Mouse (Mus musculus) right cerebral cortex, postnatal 36 days (tissue): ENCODE measurements around the gene Brd7.

ENCODE experiments used
- DNase-seq, 2 experiments: peaks; one replicate each; pipeline ENCODE4 v3.0.0; 2022; ENCODE audit warnings: low spot score in 2 of 2, mixed read lengths in 1 of 2

Brd7 gene

GRCm38 (mm10) chr8:88309881-88310280 lies 52.1 kb downstream of the Brd7 start:
- no peak for DNase-seq

DNA sequence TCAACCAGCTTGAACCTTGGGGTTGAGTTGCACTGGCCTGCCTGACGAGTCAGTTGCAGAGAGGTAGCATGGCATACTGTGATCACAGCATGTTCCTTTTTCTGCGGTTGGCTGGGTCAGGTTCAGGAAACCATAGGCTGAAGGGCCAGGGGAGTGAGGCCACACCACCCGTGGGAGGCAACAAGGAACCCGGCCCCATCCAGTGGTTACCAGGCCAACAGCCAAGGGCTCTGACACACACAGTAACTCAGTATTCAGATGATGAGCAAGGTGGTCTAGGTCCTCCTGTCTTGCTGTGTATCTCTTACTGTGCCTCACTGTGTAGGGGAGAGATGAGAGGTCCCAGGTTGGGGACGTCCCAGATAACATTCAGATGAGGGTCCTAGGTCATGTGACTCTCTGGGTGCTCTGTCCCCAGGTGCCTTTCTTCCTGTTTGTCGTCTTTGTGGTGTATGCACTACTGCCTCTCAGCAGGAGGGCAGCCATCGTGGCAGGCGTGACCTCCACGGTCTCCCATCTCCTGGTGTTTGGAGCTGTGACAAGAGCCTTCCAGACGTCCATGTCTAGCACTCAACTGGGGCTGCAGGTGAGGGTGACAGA lies 52.6 kb downstream of the Brd7 start:
- DNase-seq, result no peak

DNA sequence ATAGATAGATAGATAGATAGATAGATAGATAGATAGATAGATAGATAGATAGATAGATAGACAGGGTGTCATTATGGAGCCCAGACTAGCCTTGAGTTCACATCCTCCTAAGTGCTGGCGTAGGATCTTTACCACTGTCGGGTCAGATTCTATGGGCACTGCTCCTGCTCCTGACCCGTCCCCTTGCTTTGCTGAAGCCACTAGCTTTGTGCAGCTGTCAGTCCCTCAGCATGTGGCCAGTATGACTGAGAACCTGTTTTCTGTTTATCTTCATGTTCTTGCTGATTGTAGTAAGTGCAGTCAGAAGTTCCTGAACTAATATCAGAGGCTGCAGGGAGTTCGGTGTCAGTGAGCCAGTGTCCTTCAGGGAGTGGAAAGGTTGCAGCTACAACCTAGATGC lies 54.3 kb downstream of the Brd7 start:
- DNase-seq, result no peak

DNA sequence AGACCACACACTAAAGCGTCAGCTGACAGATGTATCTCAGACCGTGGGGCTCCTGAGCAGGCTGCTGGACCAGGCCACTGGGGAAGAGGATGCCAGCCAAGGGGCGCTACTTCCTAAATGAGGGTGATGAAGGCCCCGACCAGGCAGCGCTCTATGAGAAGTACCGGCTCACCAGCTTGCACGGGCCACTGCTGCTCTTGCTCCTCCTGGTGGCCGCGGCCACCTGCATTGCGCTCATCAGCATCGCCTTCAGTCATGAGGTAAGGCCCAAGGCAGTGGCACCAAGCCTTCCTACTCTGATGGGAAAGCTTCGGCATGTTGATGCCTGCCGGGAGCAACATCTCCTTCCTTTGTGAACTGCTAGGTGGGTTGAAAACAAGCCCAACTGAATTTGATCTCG lies 55.5 kb downstream of the Brd7 start:
- no peak for DNase-seq

GRCm38 (mm10) chr8:88305814-88306213 lies 56.2 kb downstream of the Brd7 start:
- no peak for DNase-seq

DNA sequence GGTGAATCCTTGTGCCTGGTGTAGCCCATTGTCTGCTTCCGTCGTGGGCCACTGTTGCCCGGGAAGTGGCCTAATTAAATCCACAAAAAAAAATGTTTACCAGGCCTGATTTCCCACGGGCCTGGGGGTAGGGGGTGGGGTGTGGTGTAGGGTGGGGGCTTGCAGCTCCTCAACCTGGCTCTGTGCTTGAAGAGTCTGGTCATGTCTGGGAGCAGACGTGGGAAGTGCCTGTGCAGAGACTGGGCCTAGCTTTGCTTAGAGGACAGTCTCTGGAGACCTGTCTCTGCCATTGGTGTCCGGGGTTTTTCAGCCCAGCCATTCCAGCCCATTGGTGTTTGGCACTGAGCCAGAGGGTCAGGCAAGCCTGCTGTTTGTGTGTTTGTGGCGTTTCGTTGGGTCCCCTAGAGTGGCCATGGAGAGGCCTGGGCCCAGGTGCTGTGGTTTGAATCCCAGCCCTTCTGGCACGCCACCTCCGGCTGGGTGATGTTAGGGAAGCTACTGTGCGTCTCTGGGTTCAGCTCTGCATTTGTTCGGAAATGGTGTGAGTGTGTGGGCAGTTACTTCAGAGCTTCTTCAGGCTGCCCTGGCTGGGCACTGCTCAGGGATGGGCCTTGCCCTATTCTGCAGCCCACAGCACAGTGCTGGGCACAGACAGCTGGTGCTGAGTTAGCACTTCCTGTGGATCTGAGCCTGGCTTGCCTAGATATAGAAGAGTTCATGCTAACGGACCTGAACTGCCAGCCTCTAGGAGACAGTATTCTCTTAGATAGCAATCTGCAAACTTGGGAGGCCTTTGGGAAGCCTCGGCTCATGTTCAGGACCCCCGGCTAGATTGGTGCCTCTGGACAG lies 60.2 kb downstream of the Brd7 start:
- no peak for DNase-seq

DNA sequence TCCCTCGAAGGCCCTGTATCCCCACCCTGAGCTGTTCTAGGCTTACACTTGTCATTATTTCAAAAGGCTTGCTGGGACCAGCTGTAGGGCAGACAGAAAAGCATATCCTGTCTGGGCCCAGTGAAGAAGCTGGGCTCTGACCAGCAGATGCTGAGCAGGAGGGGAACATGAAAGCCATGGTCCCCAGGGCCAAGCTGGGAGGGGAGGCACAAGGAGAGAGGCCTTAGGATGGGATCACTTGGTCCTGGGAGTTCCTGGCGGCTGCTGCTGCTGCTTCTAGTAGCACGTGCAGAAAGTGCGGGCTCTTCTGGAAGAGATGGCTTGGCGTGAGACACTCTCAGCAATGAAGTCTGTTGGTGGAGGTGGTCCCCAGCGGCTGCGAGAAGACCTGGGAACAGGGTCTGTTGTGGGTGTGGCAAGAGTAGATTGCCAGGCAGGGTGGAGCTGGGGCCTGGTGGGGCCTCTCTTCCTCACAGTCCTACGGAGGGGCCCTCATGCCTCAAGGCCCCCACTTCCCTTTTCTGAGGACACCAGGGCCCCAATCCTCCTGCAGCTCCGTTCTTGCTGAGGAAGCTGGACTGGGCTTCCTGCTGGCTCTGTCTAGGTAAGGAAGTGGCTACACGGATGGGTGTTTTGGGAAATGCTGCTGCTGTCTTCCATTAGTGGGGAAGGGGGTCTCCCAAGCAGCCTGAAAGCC lies 61.9 kb downstream of the Brd7 start:
- DNase-seq, result no peak

GRCm38 (mm10) chr8:88298733-88299103 lies 63.3 kb downstream of the Brd7 start:
- DNase-seq, result no peak

GRCm38 (mm10) chr8:88297976-88298732 lies 63.8 kb downstream of the Brd7 start:
- no peak for DNase-seq

DNA sequence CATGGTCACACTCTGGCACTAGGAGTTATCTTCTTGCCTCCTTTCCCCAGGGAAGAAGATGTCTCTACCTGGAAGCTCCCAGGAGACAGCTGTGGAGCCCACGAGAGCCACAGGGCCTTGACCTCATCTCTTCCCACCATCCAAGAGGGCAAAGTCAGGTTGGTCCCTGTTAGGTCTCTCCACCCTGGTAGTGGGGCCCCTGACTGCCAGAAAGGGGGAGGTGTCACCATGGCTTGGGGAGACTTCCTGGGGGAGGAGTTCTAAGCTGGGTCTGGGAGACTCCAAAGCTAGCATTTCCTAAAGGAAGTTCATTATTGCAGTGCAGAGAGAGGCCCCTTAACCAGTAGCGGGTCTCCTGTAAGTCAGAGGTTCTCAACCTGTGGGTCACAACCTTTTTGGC lies 67.0 kb downstream of the Brd7 start:
- no peak for DNase-seq

DNA sequence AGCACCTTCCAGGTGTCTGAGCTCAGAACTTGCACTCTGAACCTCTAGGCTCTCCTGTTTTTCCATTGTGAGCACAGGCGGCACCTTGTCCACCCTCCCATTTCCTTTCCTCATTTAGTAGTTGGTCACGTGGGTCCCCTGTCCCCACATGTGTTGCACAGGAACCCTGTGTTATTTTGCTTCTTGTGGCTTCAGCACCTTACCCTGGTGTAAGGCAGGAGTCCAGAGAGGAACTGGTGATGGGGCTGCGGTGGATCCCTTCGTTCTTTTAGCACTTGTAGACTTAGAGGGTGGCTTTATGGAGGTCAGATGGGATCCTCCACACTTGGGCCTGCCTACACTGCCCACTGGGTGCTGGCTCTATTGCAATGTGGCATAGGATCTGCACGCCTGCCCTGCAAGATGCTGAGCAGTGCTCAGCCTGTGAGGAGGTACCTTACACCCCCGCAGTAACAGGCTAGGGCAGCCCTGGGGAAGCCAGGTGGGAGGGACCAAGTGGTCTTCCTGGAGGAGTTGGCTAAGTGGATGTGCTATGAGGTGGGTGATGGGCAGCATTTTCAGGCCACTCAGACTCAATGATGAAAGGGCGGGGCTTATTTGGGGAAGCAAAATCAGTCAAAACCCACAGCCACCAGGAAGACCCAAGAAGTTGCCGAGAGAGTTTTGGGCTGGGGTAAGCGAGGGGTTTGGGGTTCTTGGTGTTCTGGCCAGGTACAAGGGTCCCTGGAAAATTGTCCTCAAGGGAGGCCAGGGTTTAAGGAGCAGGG lies 68.2 kb downstream of the Brd7 start:
- DNase-seq, result no peak

- no peak for DNase-seq
These were observed 69.1 kb downstream of the Brd7 start for GRCm38 (mm10) chr8:88292926-88293325.

DNA sequence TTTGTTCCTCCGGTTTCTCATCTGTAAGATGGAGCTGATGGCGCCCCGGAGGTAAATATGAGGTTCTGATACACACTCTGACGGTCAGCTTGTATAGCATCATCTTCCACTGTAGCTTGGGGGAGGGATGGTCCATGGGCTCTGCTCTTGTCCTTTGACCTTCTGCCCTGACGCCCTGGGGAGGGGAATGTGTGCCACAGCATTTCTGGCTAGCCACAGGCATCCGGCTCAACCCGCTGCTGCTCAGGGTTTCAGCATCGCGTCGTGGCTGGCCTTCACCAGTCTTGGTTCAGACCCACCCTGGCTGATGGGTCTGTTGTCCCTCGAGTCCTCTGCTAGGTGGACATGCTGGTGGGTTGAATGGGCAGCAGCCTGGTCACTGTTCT lies 70.7 kb downstream of the Brd7 start:
- no peak for DNase-seq

DNA sequence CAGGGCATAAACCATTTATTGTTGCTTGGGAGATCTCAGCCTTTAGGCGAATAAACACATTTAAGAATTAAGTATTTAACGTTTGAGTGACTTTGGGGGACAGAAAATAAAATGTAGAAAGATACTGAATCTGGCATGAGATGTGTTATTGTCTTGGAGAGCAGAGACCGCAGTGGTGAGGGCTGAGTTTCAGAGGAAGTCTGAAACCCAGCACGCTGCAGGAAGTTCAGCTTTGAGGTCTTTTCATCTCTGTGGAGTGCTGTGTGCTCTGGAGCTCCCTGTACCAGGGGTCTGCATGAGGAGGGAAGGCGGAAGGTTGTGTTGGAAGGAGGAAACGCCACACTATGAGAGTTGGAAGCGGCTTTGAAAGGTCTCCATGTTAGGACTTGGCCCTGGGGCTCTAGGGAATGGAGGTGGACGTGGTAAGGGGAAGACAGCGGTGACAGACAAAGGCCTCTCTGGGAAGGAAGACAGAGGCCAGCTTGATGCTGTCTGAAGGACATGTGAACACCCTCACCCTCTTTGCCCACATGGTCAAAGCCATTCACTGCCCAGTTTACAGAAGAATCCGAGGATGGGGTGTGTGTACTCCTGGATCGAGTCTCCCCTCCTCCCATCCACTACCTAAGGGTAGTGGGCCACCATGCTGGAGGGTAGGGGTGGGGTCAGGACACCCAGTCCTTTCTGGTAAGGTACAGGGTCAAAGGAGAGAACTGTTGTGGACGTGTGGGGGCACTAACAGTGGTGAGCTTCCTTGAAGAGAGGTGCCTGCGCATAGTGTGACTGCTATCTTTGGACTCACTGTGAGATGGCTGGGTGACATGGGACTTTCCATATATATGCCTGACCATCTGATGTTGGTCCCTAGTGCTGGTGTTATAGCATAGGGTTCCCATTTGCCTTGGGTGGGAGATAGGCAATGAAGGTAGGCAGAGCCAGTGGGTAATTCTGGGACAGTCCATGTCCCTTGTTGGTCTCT lies 71.4 kb downstream of the Brd7 start:
- DNase-seq, result no peak

- no peak for DNase-seq
These were observed 72.1 kb downstream of the Brd7 start for GRCm38 (mm10) chr8:88289901-88290300.

DNA sequence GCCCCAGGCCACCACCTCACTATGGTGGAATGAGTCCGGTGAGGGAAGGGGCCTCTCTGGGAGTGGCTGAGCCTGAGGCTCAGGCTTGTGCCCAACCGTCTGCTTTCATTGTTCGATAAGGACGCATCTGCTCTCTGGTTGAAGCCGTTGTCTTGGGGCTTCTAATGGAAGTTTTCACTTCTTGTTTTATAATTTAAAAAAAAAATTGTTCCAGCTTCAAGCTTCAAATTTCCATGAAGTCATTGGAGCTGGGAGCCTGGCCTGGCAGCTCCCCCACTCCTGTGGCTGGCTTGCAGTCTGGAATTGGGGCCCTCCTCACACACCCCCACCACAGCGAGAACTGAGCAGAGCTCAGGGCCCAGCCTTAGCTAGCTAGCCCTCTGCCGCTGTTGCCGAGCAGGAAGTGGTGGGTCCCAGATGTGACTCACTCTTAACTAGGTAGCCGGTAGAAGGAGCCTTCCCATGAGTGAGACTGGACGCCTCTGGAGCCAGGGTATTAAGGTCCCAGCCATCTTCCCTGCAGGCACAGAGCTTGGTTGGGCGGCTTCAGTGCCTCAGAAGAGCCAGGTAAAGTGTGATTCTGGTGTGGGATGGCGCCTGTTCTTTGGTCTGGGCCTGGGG lies 73.3 kb downstream of the Brd7 start:
- DNase-seq, result no peak

DNA sequence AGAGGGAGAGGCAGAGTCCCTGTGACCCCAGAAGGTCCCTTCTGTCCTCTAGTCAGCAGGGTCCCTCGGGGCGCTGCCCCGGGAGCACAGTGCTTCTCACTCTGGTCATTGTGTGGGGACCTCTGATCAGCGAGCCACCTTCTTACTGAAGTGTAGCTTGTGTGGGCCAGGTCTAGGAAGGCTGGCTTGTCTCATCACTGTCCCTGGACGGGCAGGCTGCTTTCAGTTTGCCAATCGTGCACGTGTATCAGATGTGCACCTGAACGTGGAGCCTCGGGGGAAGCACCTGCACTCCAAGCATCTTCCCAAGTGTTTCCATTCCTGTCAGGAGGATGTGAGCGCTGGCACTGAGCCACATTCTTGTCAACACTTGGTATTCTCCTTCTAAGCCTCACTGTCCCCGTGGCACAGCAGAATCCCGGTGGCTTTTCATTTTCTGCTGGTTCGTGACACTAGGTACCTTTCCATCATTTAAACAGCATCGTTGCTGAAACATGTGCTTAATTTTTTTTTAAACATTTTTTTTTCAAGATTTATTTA lies 75.5 kb downstream of the Brd7 start:
- DNase-seq, result no peak

DNA sequence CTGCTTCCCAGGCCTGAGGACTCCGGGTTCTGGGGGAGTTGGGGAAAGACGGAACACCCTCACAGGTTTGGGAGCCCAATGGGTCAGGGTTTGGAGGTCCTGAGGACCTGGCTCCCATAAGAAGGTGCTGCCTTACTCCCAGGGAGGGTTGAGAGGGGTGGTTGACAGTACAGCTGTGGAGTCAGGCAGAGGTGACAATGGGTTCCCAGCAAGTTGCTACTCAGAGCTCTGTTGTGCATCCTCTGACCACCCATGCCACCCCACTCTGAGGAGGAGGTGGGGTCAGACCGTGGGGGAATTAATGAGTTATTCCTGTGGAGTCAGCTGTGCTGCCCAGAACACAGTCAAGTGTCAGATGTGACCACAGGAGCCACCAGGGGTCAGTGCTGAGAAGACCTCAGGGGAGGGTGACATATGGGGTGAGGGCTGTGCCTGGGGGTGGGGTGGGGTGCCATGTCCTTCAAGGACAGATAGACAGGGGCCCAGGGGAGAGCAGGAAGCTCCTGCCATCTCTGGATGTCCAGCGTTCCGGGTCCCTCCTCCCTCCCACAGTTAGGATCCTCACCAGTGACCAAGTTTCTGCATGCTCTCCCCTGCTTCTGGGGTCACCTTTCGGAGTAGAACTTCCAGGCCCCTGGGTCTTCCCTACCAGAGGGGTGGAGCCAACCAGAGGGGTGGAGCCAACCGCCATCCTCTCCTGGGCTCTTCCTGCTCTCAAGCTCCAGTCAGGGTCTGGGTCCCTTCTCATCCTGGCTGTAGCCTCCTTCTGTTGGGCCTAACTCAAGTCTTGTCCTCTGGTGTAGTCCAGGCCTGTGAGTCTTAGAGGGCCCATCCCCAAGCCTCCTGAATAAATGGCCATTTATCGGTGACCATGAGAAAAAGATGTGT lies 76.3 kb downstream of the Brd7 start:
- no peak for DNase-seq

GRCm38 (mm10) chr8:88284738-88285137 lies 77.3 kb downstream of the Brd7 start:
- no peak for DNase-seq
